Mouse (Mus musculus) heart, postnatal 36 days (tissue): Measurements from ENCODE around the gene Dyrk4. TPM values are rescaled to one million over a fixed set of nuclear protein-coding genes. Genes with fewer than 3 reads are reported as not detected.
A peak's percentile ranks its signal among the peaks of the same experiment; 100 is the strongest.

Source experiments
- DNase-seq, 2 experiments: peaks; one replicate each; pipeline ENCODE4 v3.0.0; 2021 to 2022
- intact Hi-C: fragments of 180-260 bp; cut with DNase I; formaldehyde crosslinking; loops from one replicate; pipeline ENCODE4 v1.15.1; 2025
- total RNA-seq, 2 experiments: library from RNA; stranded (reverse); gene quantifications; 2 replicates each; pipeline ENCODE4 v1.2.3; 2021

Gene Dyrk4
- total RNA-seq, 2 experiments from 2014 or later = not detected

GRCm38 (mm10) chr6:126848712-126849704 is 72.6 kb downstream of the Dyrk4 start, which contains the start of gene Ndufa9:
Ndufa9 (minus strand) TSS chr6:126849136.
- intact Hi-C loops = loop anchor here (2.0 to 10.0 kb wide), 2 partner anchors 90 to 256 kb away; partner anchors contain the start of genes D6Wsu163e, Rad51ap1 and Tigar
- peak; percentile 96 to 97 for DNase-seq

- no peak for DNase-seq
- intact Hi-C loops = no loop called here
Observed at GRCm38 (mm10) chr6:126836628-126837027, 85.0 kb downstream of the Dyrk4 start.

Other genes starting within 250 kb of the Dyrk4 start
- gene Kcna6, start 181.2 kb downstream of the Dyrk4 start, total RNA-seq = 1 to 10 TPM; 1.2 to 1.3 TPM
- 100 to 1,000 TPM; 749 to 793 TPM for gene Ndufa9, start 72.7 kb downstream of the Dyrk4 start, total RNA-seq
- gene Akap3, start 68.7 kb downstream of the Dyrk4 start, total RNA-seq = not detected
- gene Rad51ap1, start 17.7 kb upstream of the Dyrk4 start, total RNA-seq = 1 to 10 TPM; 1.3 to 1.7 TPM
- 10 to 100 TPM; 11.2 to 13.5 TPM for gene D6Wsu163e, start 18.1 kb upstream of the Dyrk4 start, total RNA-seq
- under 1 TPM; 0.22 to 0.81 TPM for gene Fgf6, start 93.7 kb upstream of the Dyrk4 start, total RNA-seq
- under 1 TPM in 1 of 2 experiments, not detected in 1; 0.14 TPM for gene Fgf23, start 151.1 kb upstream of the Dyrk4 start, total RNA-seq
- 10 to 100 TPM; 45.8 to 48.8 TPM for gene Tigar, start 187.7 kb upstream of the Dyrk4 start, total RNA-seq
- gene Ccnd2, start 230.4 kb upstream of the Dyrk4 start, total RNA-seq = 100 to 1,000 TPM; 107 to 138 TPM